Mouse (Mus musculus) cortical plate, adult 2 months (tissue): ENCODE results near the gene Cggbp1. TPM values are rescaled to one million over a fixed set of nuclear protein-coding genes. Genes with fewer than 3 reads are reported as not detected.

Experiments used
- H3K27ac ChIP-seq: fragments of 200-500 bp; 2 replicates; pipeline ENCODE4 v1.5.1; 2012; ENCODE audit warnings: low read length, control low read depth, inconsistent platforms; ENCODE audit not compliant: insufficient read depth
- H3K4me1 ChIP-seq: fragments of 200-500 bp; 2 replicates; pipeline ENCODE4 v1.6.1; 2011; ENCODE audit warnings: low read length; ENCODE audit not compliant: control insufficient read depth, insufficient read depth
- H3K4me3 ChIP-seq: fragments of 200-500 bp; 2 replicates; pipeline ENCODE4 v1.5.1; 2011; ENCODE audit warnings: mild to moderate bottlenecking, low read length, control low read depth; ENCODE audit not compliant: insufficient read depth
- CTCF ChIP-seq: fragments of 200-500 bp; IDR thresholded peaks from 2 replicates; pipeline ENCODE4 v1.5.1; 2011; ENCODE audit warnings: mild to moderate bottlenecking, control low read depth, low read length; ENCODE audit not compliant: insufficient read depth; ENCODE audit errors: extremely low read depth
- POLR2A ChIP-seq: fragments of 200-500 bp; IDR thresholded peaks from 2 replicates; pipeline ENCODE4 v1.6.1; 2011; ENCODE audit warnings: mild to moderate bottlenecking, low read length, control low read depth; ENCODE audit not compliant: insufficient read depth; ENCODE audit errors: extremely low read depth
- polyA plus RNA-seq: library from polyadenylated mRNA; depleted of rRNA; stranded (reverse); fragments of >200 nt; gene quantifications from 2 replicates; pipeline ENCODE4 v1.2.3, GENCODE M21; 2012; rRNA removed

Cggbp1 gene
- polyA plus RNA-seq, 1 experiment = 36.7 TPM

DNA sequence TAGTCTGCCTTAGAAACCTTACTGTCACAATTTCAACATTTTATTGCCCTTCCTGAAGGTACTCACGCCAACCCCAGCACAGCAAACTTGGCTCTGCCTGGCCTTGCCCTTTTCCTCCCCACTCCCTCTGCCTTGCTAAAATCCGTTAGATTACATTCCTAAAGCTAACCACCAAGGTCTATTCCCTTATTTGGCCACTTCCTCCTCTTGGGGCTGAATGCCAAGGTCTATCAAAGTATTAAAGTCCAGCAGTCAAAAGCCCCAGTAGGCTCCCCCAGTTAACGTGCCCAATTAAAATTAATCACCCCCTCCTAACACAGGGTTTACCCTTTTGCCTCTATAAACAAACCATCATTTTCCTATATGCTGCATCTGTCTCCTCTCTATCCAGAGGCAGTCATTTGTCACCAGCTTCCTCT is 32.6 kb downstream of the Cggbp1 start:
- Histone ChIP-seq H3K4me1 (no peaks in the 10 kb centered on the region), H3K4me3 (no peak overlapping the region), H3K27ac (no peak overlapping the region)
- no peak for TF ChIP-seq CTCF
- no peak for TF ChIP-seq POLR2A

DNA sequence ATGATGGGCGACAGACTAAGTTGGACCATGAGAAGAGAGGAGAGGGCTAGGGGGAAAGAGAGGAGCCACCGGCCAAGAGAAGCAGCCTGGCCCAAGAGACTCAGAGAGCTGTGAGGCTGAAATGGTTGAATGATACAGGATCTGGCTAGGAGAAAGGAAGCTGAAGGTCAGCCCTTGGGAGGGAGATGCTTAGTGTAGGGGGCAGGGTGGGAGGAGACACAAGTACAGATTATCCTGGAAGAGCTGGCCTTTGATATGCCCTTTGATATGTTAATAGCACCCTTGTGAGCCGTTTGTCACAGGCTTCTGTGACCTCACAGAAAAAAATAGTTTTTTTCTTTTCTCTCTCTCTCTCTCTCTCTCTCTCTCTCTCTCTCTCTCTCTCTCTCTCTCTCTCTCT is 33.3 kb downstream of the Cggbp1 start:
- Histone ChIP-seq H3K27ac (no peak overlapping the region), H3K4me3 (no peak overlapping the region), H3K4me1 (no peaks in the 10 kb centered on the region)
- TF ChIP-seq CTCF = no peak

DNA sequence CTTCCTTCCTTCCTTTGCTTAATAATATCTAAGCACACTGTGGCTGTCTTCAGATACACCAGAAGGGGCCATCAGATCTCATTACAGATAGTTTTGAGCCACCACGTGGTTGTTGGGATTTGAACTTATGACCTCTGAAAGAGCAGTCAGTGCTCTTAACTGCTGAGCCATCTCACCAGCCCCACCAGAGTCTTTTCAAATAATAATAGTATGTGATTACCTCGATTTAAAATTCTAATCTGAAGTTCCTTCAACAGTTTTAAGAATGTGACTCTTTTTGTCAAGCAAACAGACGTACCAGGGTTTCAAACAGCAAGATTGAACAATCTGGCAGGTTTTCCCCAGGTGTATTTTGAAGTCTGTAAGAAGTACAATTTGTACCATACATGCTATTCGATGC is 33.8 kb downstream of the Cggbp1 start:
- TF ChIP-seq CTCF = no peak
- TF ChIP-seq POLR2A = no peak
- Histone ChIP-seq H3K27ac (no peak overlapping the region), H3K4me3 (no peak overlapping the region), H3K4me1 (no peaks in the 10 kb centered on the region)

DNA sequence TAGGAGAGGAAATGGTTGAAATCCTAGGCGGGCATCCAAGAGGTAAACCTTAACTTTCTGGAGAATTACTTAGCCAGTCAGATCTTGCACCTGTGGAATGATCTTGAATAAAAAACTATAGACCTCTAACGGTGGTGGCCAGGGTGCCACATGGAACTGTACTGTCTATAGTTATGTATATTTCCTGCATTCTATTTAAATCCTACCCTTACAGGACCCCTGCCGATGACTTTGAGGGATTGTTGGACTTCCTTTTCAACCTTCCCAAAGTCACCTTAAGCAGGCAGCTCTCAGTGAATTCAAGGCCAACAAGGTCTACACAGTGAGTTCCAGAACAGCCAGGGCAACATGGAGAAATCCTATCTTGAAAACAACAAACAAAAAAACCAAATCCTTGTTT is 37.7 kb downstream of the Cggbp1 start:
- no peak overlapping the region for H3K4me3 ChIP-seq
- TF ChIP-seq POLR2A (no peak), CTCF (no peak)

DNA sequence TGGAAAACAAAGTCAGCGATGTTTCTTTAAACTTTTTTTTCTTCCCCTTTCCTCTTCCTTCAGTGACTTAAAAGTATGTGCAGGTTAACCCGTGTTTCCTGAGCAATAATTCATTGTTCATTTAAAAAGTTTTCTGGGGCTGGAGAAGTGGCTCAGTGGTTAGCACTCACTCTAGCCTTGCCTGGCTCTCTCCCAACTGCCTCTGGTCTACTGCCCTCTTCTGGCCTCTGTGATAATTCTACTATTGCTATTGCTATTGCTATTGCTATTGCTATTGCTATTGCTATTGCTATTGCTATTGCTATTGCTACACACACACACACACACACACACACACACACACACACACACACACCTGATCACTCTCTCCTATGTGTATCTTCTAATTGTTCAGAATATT is 47.3 kb downstream of the Cggbp1 start:
- no peak overlapping the region for H3K4me3 ChIP-seq
- H3K27ac ChIP-seq = no peak overlapping the region
- H3K4me1 ChIP-seq = no peaks in the 10 kb centered on the region
- TF ChIP-seq POLR2A (no peak), CTCF (no peak)

More for the DNA sequence above, 37.7 kb downstream of the Cggbp1 start:
- H3K4me1 ChIP-seq = no peaks in the 10 kb centered on the region
- no peak overlapping the region for H3K27ac ChIP-seq

DNA sequence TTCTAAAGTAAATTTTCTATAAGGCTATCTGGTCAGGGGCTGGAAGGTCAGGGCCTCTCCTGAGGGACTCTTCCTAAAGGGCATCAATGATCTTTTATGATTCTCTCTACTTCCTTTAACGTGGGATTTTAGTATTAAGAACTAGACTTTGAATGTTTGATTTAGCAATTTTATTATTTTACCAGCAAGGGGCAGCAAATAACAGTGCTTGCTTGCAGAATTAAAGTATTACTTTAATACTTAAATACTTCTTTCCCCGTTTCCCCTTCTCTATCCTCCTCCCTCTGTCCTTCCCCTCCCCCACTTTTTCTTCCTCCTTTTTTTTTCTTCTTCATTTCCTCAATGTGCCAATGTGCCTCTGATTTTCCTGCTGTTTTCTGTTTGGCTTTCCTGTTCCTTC is 51.5 kb downstream of the Cggbp1 start:
- no peak overlapping the region for H3K4me3 ChIP-seq
- no peaks in the 10 kb centered on the region for H3K4me1 ChIP-seq
- TF ChIP-seq POLR2A = no peak
- no peak for TF ChIP-seq CTCF
- H3K27ac ChIP-seq = no peak overlapping the region

DNA sequence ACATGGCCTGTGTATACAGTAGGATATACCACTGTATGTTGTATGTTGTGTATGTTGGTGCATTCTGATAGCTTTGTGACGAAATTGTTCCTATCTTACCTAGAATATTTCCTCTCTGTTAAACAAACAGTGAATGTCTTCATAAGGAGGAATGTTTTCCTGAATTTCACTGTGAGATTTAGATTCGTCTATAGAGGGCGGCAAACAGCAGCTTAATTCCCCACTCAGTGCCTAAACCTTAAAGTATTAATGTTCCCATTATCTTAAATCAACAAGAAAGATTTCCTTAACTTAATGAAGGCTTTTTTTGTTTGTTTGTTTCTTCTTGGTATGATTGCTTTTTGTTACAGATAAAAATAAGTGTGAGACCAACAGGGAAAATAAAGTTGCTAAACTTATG is 55.3 kb downstream of the Cggbp1 start:
- no peak overlapping the region for H3K4me3 ChIP-seq
- TF ChIP-seq POLR2A (no peak), CTCF (no peak)
- no peak overlapping the region for H3K27ac ChIP-seq

DNA sequence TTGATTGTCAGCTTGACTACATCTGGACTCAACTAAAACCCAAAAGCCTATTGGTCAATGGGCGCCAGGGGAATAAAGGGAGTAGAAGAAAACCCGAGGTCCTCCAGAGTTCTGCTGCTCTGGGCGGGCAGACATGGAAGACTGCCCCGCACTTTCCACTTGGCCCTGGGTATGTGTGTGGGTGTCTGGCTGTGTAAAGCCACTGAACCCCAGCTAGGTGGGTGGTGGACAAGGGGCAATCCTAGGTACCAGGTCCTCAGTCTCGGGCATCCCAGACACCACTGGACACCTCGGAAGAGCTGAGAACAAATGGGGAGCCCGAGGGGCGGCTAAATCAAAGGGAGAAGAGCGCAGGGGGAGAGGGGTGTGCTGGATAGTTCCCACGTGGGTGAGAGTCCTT is 57.0 kb downstream of the Cggbp1 start:
- TF ChIP-seq CTCF = no peak
- Histone ChIP-seq H3K27ac (no peak overlapping the region), H3K4me3 (no peak overlapping the region), H3K4me1 (no peaks in the 10 kb centered on the region)

More for the DNA sequence above, 55.3 kb downstream of the Cggbp1 start:
- no peaks in the 10 kb centered on the region for H3K4me1 ChIP-seq

Other genes with a start within 250 kb of the Cggbp1 start
- 0.06 and 0.08 TPM in 2 replicates for gene Csnka2ip, start 249.6 kb upstream of the Cggbp1 start, polyA plus RNA-seq
- 13.2 and 13.8 TPM in 2 replicates for gene 4930453N24Rik, start 80.8 kb upstream of the Cggbp1 start, polyA plus RNA-seq
- gene Zfp654, start 344 bp upstream of the Cggbp1 start, polyA plus RNA-seq = 9.0 and 9.1 TPM in 2 replicates